Mouse (Mus musculus) testis, adult 2 months (tissue): ENCODE measurements around the gene Ghrhr.

ENCODE experiments used
- CTCF ChIP-seq: fragments of 200-500 bp; IDR thresholded peaks from 2 replicates; pipeline ENCODE4 v1.5.1; 2012; ENCODE audit warnings: low read depth, mild to moderate bottlenecking, inconsistent platforms, low read length, moderate library complexity; ENCODE audit not compliant: control insufficient read depth, insufficient read depth, insufficient replicate concordance
- POLR2A ChIP-seq: fragments of 200-500 bp; IDR thresholded peaks from 2 replicates; pipeline ENCODE4 v1.6.1; 2012; ENCODE audit warnings: low read depth, mild to moderate bottlenecking, inconsistent platforms, low read length, moderate library complexity; ENCODE audit not compliant: control insufficient read depth

- no peak for TF ChIP-seq CTCF
- TF ChIP-seq POLR2A: no peak
Observed at GRCm38 (mm10) chr6:55418746-55419410, 42.8 kb downstream of the Ghrhr start.
